Mouse (Mus musculus): ENCODE measurements around the gene Ttc39b.

DNA sequence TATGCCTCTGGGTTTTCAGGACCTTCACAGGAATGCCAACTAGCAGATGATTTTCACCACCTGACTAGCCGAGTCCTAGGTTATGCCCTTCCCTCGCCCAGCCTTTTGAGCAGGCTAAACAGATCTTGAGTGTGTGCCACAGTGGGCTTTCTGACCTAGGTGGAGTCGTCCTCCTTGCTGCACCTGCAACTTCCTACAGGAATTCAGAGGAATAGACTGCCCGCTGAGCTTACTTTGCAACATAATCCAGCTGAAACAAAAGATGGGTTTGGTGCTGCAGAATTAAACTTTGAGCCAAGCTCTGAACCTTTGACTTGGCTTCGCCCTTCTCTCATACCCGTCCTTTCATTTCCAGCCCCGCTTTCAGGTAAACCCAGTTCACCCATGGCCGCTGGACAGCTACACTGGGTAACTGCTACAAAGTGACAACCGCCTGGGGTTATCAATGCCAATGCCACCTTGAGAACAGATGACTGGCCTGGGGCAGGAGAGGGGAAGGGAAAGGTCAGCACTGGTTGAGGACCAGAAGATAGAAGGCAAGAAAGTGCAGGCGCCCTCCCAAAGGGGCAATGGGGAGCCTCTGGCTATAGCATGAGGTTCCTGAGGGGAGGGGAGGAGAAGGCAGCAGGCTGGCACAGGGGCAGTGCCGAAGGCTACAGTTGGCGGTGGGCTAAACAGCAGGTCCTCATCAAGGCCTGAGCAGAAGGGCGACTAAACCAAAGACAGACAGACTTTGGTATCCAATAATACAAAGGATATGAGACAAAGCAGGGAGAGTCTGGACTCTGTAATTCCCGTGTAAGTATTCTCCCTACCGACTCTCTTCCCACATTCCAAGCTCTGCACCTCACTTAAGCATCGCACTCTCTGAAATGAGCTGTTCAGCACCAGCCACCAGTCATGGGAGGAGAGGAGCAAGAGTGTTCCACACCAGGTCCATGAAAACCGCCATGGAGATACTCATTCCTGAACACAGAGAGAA, 66.5 kb downstream of the Ttc39b start:
- TF ChIP-seq CTCF (IDR thresholded peaks at IDR 0.05; ENCODE audit: low read depth, low read length) (no peak), GATA1 (IDR thresholded peaks at IDR 0.05; ENCODE audit: borderline replicate concordance, low read length) (no peak), TAL1 (conservative IDR thresholded peaks at IDR 0.05; ENCODE audit: low read depth, low read length) (no peak)

Measured in G1E (cell line).